Mouse (Mus musculus): ENCODE data around the gene Ogfr. TPM values are rescaled to one million over a fixed set of nuclear protein-coding genes. Genes with fewer than 3 reads are reported as not detected.

The Ogfr gene
- total RNA-seq, 1 experiment from 2014 or later: 47.0 TPM

GRCm38 (mm10) chr2:180598157-180598705, 9.2 kb downstream of the Ogfr start:
- no peak for ATAC-seq (replicated peaks; ENCODE audit: low read depth, poor library complexity, severe bottlenecking)

GRCm38 (mm10) chr2:180600569-180601021, 11.6 kb downstream of the Ogfr start:
- ATAC-seq (replicated peaks; ENCODE audit: low read depth, poor library complexity, severe bottlenecking): no peak

GRCm38 (mm10) chr2:180604781-180605180, 15.7 kb downstream of the Ogfr start:
- peak; percentile 19; the same call in 1 of the 2 replicates for ATAC-seq (replicated peaks; ENCODE audit: low read depth, poor library complexity, severe bottlenecking)

GRCm38 (mm10) chr2:180610283-180610682, 21.2 kb downstream of the Ogfr start:
- no peak for ATAC-seq (replicated peaks; ENCODE audit: low read depth, poor library complexity, severe bottlenecking)

- no peak for ATAC-seq (replicated peaks; ENCODE audit: low read depth, poor library complexity, severe bottlenecking)
These were observed 22.8 kb downstream of the Ogfr start for GRCm38 (mm10) chr2:180611882-180612281.

GRCm38 (mm10) chr2:180641576-180642554, 52.8 kb downstream of the Ogfr start:
- ATAC-seq (replicated peaks; ENCODE audit: low read depth, poor library complexity, severe bottlenecking): no peak

GRCm38 (mm10) chr2:180642555-180643260, 53.7 kb downstream of the Ogfr start, which contains the start of gene Tcfl5:
Tcfl5 (minus strand) TSS chr2:180642708.
- ATAC-seq (replicated peaks; ENCODE audit: low read depth, poor library complexity, severe bottlenecking): no peak

GRCm38 (mm10) chr2:180643626-180644025, 54.6 kb downstream of the Ogfr start:
- ATAC-seq (replicated peaks; ENCODE audit: low read depth, poor library complexity, severe bottlenecking): no peak

Other genes starting within 250 kb of the Ogfr start
- 5.9 and 12.5 TPM in 2 replicates for gene Slco4a1, start 133.0 kb upstream of the Ogfr start, total RNA-seq (2017)
- not detected in 2 replicates for gene Ntsr1, start 89.3 kb upstream of the Ogfr start, total RNA-seq (2017)
- gene Mrgbp, start 7.9 kb upstream of the Ogfr start, total RNA-seq (2017): 31.9 and 43.0 TPM in 2 replicates
- gene Col9a3, start 8.5 kb downstream of the Ogfr start, total RNA-seq (2017): not detected in 2 replicates
- not detected in 2 replicates for gene Tcfl5, start 53.5 kb downstream of the Ogfr start, total RNA-seq (2017)
- 64.8 and 81.1 TPM in 2 replicates for gene Dido1, start 120.8 kb downstream of the Ogfr start, total RNA-seq (2017)
- 78.3 and 83.0 TPM in 2 replicates for gene Gid8, start 120.9 kb downstream of the Ogfr start, total RNA-seq (2017)
- 6.5 and 6.8 TPM in 2 replicates for gene Slc17a9, start 136.0 kb downstream of the Ogfr start, total RNA-seq (2017)
- not detected in 2 replicates for gene Bhlhe23, start 187.7 kb downstream of the Ogfr start, total RNA-seq (2017)

All from common myeloid progenitor, adult 5-6 weeks (primary cell).